Mouse (Mus musculus) forebrain, embryonic 16.5 days (tissue): ENCODE measurements around the gene Syt9. TPM values are rescaled to one million over a fixed set of nuclear protein-coding genes. Genes with fewer than 3 reads are reported as not detected.

Experiments used
- ATAC-seq: fragments of 200-750 bp; cut with Nextera tagmentation; 2 replicates; pipeline ENCODE4 v1.8.0; 2017; ENCODE audit warnings: mild to moderate bottlenecking, moderate library complexity
- H3K27ac ChIP-seq: fragments of 300-500 bp; sonication (generic); 2 replicates; pipeline ENCODE4 v1.5.1; 2014; ENCODE audit warnings: low read length, control low read depth
- H3K27me3 ChIP-seq: fragments of 300-500 bp; sonication (generic); replicated peaks from 2 replicates; pipeline ENCODE4 v1.6.1; 2014; ENCODE audit warnings: low read length; ENCODE audit not compliant: control insufficient read depth, insufficient read depth
- H3K36me3 ChIP-seq: fragments of 300-500 bp; sonication (generic); 2 replicates; pipeline ENCODE4 v1.6.1; 2014; ENCODE audit not compliant: control insufficient read depth, insufficient read depth
- H3K4me1 ChIP-seq: fragments of 300-500 bp; sonication (generic); replicated peaks from 2 replicates; pipeline ENCODE4 v1.6.1; 2014; ENCODE audit warnings: low read length; ENCODE audit not compliant: control insufficient read depth, insufficient read depth
- H3K4me2 ChIP-seq: fragments of 300-500 bp; sonication (generic); 2 replicates; pipeline ENCODE4 v1.6.1; 2014; ENCODE audit warnings: mild to moderate bottlenecking, low read length, control low read depth
- H3K4me3 ChIP-seq: fragments of 300-500 bp; sonication (generic); replicated peaks from 2 replicates; pipeline ENCODE4 v1.5.1; 2014; ENCODE audit warnings: mild to moderate bottlenecking, low read length, control low read depth
- H3K9ac ChIP-seq: fragments of 300-500 bp; sonication (generic); replicated peaks from 2 replicates; pipeline ENCODE4 v1.6.1; 2014; ENCODE audit warnings: low read depth, low read length, control low read depth
- H3K9me3 ChIP-seq: fragments of 300-500 bp; sonication (generic); 2 replicates; pipeline ENCODE4 v1.6.1; 2016; ENCODE audit warnings: low read length; ENCODE audit not compliant: control insufficient read depth
- WGBS: fragments of 180-500 bp; shearing (Covaris S2); extraction: QIAGEN DNeasy Blood & Tissue Kit; methylation state at CpG from one replicate; pipeline ENCODE4 v1.1.7; 2014; 5-methylcytosine and 5-hydroxymethylcytosine counted together
- polyA plus RNA-seq: library from polyadenylated mRNA; unstranded; fragments of >200 nt; fragmentation: Nextera tagmentation; extraction: Ambion mirVana; gene quantifications from 2 replicates; pipeline ENCODE4 v1.2.1, GENCODE M21; 2015

Syt9 gene
- polyA plus RNA-seq, 1 experiment from 2014 or later: 8.2 TPM

DNA sequence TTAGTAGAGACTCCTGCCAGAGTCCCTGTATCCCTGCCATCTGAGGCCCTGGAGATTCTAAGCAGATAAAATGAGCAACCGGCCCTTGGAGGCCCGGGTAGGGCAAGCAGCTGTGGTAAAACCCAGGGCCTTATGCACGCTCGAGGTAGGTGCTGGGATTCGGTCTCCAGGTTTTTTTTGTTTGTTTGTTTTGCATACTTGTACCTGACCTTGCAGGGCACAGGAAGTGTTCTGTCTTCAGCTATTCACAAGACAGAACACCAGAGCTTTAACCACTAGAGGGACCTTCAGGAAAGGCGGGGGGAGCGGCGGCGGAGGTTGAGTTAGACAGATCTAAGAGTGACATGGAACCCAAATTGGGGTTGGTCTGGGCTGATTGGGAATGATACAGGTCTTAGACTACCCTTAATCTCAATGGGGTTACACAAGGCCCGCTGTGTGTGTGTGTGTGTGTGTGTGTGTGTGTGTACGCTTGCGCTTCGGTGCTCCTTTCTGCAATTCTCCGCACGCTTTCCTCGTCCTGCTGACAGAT, 223.9 kb downstream of the Syt9 start:
- peak overlapping the region; percentile 60 for H3K9ac ChIP-seq
- peak overlapping the region; percentile 61 for H3K4me3 ChIP-seq
- no peak overlapping the region for H3K27ac ChIP-seq
- peak; percentile 82 for ATAC-seq
- H3K4me2 ChIP-seq: peak overlapping the region; percentile 99
- 0 out of 2 replicates have a peak, but pooled peaks cover 4% of the 10 kb centered on the region for H3K27me3 ChIP-seq
- H3K36me3 ChIP-seq: no peaks in the 10 kb centered on the region
- under 1% methylated on average over 16 of the region's 16 CpGs for WGBS
- H3K9me3 ChIP-seq: no peaks in the 10 kb centered on the region
- peaks cover 8% of the 10 kb centered on the region for H3K4me1 ChIP-seq

DNA sequence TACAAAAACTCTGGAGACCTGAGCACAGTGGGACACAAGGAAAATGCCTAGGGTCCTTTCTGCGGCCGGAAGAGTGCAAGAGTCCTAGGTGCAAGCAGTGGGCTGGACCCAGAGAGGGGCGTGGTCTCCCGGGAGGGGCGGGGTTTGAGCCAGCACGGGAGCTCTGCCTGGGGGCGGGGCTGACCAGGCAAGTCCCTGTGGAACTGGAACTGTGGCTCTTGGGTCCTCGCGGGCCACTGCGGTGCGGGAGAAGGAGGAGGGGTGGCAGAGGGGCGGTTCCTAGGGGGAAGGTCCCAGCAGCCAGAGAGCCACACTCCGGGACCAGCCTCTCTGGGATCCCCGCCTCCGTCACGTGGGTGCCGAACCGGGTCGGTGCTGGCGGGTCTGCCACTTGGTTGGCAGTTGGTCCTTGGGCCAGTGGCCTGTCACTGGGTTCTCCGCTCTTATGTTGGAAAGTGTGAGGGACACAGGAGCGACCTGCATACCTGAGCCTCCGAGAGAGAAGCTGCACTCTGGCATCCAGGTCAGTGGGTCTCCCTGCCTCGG, 224.4 kb downstream of the Syt9 start, which contains the start of gene Ppfibp2:
Gene Ppfibp2 (plus strand): TSS at position 351 of the 546 bp plus-strand sequence.
- Histone ChIP-seq H3K4me2 (peak within 1 kb of the TSS; percentile 99), H3K4me1 (peaks cover 8% of the 10 kb centered on the region), H3K27me3 (0 out of 2 replicates have a peak, but pooled peaks cover 4% of the 10 kb centered on the region), H3K9me3 (no peaks in the 10 kb centered on the region), H3K4me3 (peak within 1 kb of the TSS; percentile 61), H3K27ac (no peak within 1 kb of the TSS), H3K9ac (peak within 1 kb of the TSS; percentile 60), H3K36me3 (no peaks in the 10 kb centered on the region)
- ATAC-seq: peak; percentile 94
- under 1% methylated on average over 24 of the region's 24 CpGs for WGBS

DNA sequence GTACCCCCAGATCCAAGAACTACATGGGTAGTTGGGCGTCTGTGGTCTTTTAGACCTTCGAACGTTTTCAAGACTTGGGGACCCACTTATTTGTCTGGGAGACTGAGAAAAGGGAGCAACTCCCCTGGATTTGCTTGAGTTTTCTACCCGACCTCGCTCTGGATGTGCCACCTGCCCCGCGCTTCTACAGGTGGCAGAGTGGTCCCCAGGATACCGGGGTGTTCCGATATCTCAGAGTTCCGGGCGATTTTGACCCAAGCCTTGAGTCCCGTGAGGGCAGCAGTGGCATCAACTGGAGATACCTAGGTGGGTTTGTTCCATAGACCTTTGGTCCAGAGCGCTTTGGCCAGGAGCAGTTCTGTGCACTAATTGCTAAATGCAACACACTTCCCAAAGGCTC, 224.9 kb downstream of the Syt9 start:
- H3K36me3 ChIP-seq: no peaks in the 10 kb centered on the region
- 14% methylated on average over 13 of the region's 13 CpGs for WGBS
- no peak overlapping the region for H3K27ac ChIP-seq
- peak overlapping the region; percentile 60 for H3K9ac ChIP-seq
- H3K9me3 ChIP-seq: no peaks in the 10 kb centered on the region
- H3K4me1 ChIP-seq: peaks cover 8% of the 10 kb centered on the region
- H3K4me3 ChIP-seq: peak overlapping the region; percentile 61
- no peak for ATAC-seq
- H3K27me3 ChIP-seq: 0 out of 2 replicates have a peak, but pooled peaks cover 4% of the 10 kb centered on the region
- H3K4me2 ChIP-seq: peak overlapping the region; percentile 99

- H3K27me3 ChIP-seq: 0 out of 2 replicates have a peak, but pooled peaks cover 4% of the 10 kb centered on the region
- no peak overlapping the region for H3K27ac ChIP-seq
- no peak overlapping the region for H3K9ac ChIP-seq
- ATAC-seq: no peak
- H3K4me2 ChIP-seq: no peak overlapping the region
- H3K36me3 ChIP-seq: no peaks in the 10 kb centered on the region
- peaks cover 8% of the 10 kb centered on the region for H3K4me1 ChIP-seq
- H3K9me3 ChIP-seq: no peaks in the 10 kb centered on the region
- no peak overlapping the region for H3K4me3 ChIP-seq
Observed at GRCm38 (mm10) chr7:107596753-107597152, 226.2 kb downstream of the Syt9 start.

GRCm38 (mm10) chr7:107597956-107598355, 227.4 kb downstream of the Syt9 start:
- WGBS: 88% methylated on average over 3 of the region's 3 CpGs

More at GRCm38 (mm10) chr7:107597956-107598355, 227.4 kb downstream of the Syt9 start:
- H3K27me3 ChIP-seq: 0 out of 2 replicates have a peak, but pooled peaks cover 4% of the 10 kb centered on the region
- no peaks in the 10 kb centered on the region for H3K36me3 ChIP-seq
- H3K4me3 ChIP-seq: no peak overlapping the region
- no peak for ATAC-seq
- H3K9ac ChIP-seq: no peak overlapping the region
- H3K4me1 ChIP-seq: peaks cover 8% of the 10 kb centered on the region
- no peak overlapping the region for H3K27ac ChIP-seq
- H3K4me2 ChIP-seq: no peak overlapping the region
- no peaks in the 10 kb centered on the region for H3K9me3 ChIP-seq

Other genes with a start within 250 kb of the Syt9 start
- not detected in 2 replicates for gene Olfr715, start 239.6 kb upstream of the Syt9 start, polyA plus RNA-seq
- not detected in 2 replicates for gene Olfr716, start 232.4 kb upstream of the Syt9 start, polyA plus RNA-seq
- not detected in 2 replicates for gene Nlrp14, start 203.7 kb upstream of the Syt9 start, polyA plus RNA-seq
- not detected in 2 replicates for gene Rbmxl2, start 161.3 kb upstream of the Syt9 start, polyA plus RNA-seq
- gene Olfml1, start 196.7 kb downstream of the Syt9 start, polyA plus RNA-seq: 2.6 and 4.5 TPM in 2 replicates
- gene Ppfibp2, start 224.5 kb downstream of the Syt9 start, polyA plus RNA-seq: 1.5 and 1.7 TPM in 2 replicates